Mouse (Mus musculus): ENCODE measurements around the gene Thrb. TPM values are rescaled to one million over a fixed set of nuclear protein-coding genes. Genes with fewer than 3 reads are reported as not detected.

Gene Thrb
- total RNA-seq, 2 experiments from 2014 or later = 78.6 to 85.3 TPM

GRCm38 (mm10) chr14:17751911-17752310, 91.8 kb downstream of the Thrb start:
- DNase-seq (ENCODE audit: low spot score in 2 of 2) = no peak
- intact Hi-C loops (cut with DNase I) = no loop called here

- intact Hi-C loops (cut with DNase I) = no loop called here
- no peak for DNase-seq (ENCODE audit: low spot score in 2 of 2)
Observed at GRCm38 (mm10) chr14:17753429-17753828, 93.4 kb downstream of the Thrb start.

DNA sequence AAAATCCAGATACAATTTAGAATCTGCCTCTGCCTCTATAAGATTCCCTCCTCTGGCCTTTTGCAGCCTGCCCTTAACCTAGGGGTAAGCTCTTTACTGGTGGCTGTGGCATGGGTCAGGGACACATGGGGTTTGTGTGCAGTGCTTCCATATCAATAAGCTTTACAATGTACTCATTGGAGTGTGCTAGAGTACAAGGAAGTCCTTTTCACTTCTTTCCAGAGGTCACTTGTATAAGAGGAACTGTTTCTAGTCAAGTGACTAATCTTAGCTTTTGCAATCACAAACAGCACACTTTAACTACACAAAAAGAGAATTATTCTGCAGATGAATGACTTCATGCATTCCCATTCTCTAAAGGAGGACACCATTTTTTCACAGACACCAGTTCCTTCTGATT, 96.7 kb downstream of the Thrb start:
- intact Hi-C loops (cut with DNase I) = no loop called here
- DNase-seq (ENCODE audit: low spot score in 2 of 2) = no peak

DNA sequence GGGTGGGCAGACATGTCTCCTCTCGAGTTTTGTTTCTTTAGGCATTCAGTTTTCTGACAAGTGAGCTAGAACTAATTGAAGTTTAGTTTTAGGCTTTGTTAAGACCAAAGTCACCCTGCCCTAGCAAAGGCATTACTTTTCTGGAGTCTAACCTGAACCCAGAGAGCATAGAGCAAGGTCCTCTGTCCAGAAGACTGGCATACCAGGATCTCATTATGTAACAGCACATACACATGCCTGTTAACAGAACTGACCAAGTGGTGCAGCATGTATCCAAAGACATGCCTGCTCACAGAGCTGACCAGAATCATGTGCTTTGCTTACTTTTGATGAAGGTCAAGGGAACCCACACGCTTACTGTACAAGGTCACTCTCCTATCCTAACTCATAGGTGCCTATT, 107.9 kb downstream of the Thrb start:
- no peak for DNase-seq (ENCODE audit: low spot score in 2 of 2)
- intact Hi-C loops (cut with DNase I) = no loop called here

- DNase-seq (ENCODE audit: low spot score in 2 of 2) = no peak
- intact Hi-C loops (cut with DNase I) = no loop called here
Observed at GRCm38 (mm10) chr14:17774404-17774803, 114.3 kb downstream of the Thrb start.

GRCm38 (mm10) chr14:17781921-17782320, 121.9 kb downstream of the Thrb start:
- intact Hi-C loops (cut with DNase I) = no loop called here
- no peak for DNase-seq (ENCODE audit: low spot score in 2 of 2)

DNA sequence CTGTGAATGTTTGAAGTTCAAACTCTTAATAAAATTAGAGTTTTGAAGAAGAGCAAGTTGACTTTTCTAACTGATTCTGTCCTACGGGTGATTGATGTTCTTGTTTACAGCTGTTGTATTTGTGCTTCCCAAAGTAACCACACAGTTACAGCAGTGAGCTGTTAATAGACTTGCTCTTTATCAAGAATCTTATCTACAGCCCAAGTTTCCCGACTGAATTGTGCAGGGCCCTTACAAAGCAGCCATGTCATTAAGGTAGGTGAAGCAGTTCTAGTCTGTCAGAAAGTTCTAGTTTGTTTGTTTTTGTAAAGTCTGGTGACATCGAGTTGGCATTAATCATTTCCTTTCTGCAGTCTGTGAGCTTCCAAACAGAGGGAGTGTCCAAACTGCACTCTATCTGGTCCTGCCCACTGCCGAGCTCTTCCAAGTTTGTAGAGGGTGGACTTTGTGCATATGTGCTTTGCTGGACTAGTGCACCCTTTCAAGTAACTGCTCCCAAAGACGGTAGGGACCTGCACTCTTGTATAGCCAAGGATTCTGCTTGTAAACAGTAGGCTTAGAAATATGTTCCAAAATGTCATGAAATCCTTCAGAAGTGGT, 124.2 kb downstream of the Thrb start:
- intact Hi-C loops (cut with DNase I) = no loop called here
- no peak for DNase-seq (ENCODE audit: low spot score in 2 of 2)

GRCm38 (mm10) chr14:17785370-17785769, 125.3 kb downstream of the Thrb start:
- DNase-seq (ENCODE audit: low spot score in 2 of 2) = no peak
- intact Hi-C loops (cut with DNase I) = no loop called here

- no peak for DNase-seq (ENCODE audit: low spot score in 2 of 2)
- intact Hi-C loops (cut with DNase I) = no loop called here
Observed at GRCm38 (mm10) chr14:17786249-17786648, 126.2 kb downstream of the Thrb start.

DNA sequence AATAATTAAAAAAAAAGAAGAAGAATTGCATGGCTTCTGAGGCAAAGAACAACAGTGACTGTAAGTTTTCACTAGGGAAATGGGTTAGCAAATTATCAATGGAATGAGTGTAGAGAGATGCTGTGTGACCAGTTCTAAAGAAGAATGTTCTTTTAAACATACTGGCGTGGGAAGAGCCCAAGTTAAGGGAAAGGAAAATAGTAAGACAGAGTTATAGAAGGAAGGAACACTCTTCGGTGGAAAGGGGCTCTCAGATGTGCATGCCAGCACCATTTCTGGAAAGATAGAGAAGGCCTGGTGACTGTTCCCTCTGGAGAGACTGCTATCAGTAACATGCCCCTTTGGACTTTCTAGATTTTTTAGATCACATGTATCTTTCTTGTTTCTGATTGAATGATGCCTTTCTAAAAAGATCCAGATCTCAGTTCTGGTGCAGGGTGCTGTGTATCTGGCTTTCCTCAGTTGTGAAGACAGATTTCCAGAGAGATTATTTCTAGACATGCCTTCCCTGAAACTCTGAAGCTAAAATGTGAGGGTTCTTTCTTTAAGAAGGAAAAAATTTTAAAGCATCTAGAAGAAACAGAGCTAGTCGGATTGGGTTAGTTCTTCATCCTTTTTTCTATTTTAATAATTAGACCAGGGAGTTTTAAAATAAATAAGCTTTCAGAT, 144.0 kb downstream of the Thrb start:
- intact Hi-C loops (cut with DNase I) = no loop called here
- DNase-seq (ENCODE audit: low spot score in 2 of 2) = peak in 1 of 2 experiments; percentile 50

- DNase-seq (ENCODE audit: low spot score in 2 of 2) = no peak
Observed at GRCm38 (mm10) chr14:17811051-17811450, 151.0 kb downstream of the Thrb start.

GRCm38 (mm10) chr14:17812414-17812813, 152.4 kb downstream of the Thrb start:
- intact Hi-C loops (cut with DNase I) = no loop called here
- DNase-seq (ENCODE audit: low spot score in 2 of 2) = no peak

More at GRCm38 (mm10) chr14:17811051-17811450, 151.0 kb downstream of the Thrb start:
- intact Hi-C loops (cut with DNase I) = no loop called here

DNA sequence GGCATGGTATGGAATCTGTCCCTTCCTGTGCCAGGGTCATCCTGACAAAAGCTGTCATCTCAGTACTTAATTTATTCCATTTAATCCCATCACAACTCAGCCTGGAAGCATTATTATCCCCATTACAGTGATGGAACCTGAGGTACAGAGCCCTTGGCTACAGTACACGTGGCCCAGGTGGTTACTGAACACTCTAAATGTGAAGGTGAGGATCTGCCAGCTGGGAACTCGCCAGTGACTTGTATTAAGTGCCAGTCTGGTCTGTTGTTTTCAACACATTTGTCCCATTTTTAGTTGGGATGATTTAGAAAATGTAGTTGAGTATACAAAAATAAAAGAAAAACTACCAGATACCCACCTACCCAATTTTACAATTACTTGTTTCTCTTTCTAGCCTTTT, 155.0 kb downstream of the Thrb start:
- DNase-seq (ENCODE audit: low spot score in 2 of 2) = no peak

GRCm38 (mm10) chr14:17818086-17818485, 158.0 kb downstream of the Thrb start:
- peak; percentile 55 to 95 for DNase-seq (ENCODE audit: low spot score in 2 of 2)
- intact Hi-C loops (cut with DNase I) = loop anchor here (5.0 kb wide), 1 partner anchor 156 kb away; the partner anchor contains the start of gene Thrb

More for the DNA sequence above, 155.0 kb downstream of the Thrb start:
- intact Hi-C loops (cut with DNase I) = loop anchor here (5.0 kb wide), 1 partner anchor 153 kb away; the partner anchor contains the start of gene Thrb

- no peak for DNase-seq (ENCODE audit: low spot score in 2 of 2)
- intact Hi-C loops (cut with DNase I) = no loop called here
Observed at GRCm38 (mm10) chr14:17822754-17823153, 162.7 kb downstream of the Thrb start.

DNA sequence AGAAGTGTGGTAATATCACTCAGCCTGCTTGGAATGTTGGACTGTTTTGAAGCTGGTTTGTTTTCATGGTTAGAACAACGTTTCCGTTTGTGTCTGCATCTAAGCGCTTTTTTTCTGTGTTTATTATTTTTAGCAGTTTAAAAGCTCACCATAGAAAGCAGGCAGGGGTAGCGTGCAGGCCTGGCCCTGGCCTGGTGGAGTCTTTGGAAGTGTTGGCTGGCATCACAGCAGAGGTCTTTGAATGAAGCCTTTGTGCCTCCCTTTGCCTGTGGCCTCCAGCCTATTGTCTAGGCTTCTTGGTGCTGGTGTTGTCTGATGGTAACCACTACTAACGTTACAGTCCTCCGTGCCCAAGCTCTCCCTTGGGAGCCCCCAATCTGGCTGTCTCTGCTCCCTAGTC, 167.3 kb downstream of the Thrb start:
- intact Hi-C loops (cut with DNase I) = no loop called here
- DNase-seq (ENCODE audit: low spot score in 2 of 2) = no peak

DNA sequence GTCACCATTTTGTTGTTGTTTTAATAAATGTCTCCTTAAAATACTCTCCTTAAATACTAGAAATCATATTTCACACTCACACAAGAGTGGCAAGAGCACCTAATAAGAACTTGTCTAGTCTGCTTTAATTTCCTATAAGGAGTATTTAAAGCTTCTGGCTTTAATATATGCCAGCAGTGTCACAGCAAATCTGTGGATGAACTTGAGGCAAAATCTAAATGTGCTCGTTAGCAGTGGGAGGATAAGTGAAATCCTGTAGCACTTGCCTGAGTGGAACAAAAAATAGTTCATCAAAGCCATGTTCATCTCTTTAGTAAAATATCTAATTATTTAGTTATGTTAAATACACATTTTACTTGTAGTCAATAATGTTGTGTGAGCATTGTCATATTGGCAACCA, 175.7 kb downstream of the Thrb start:
- intact Hi-C loops (cut with DNase I) = no loop called here

DNA sequence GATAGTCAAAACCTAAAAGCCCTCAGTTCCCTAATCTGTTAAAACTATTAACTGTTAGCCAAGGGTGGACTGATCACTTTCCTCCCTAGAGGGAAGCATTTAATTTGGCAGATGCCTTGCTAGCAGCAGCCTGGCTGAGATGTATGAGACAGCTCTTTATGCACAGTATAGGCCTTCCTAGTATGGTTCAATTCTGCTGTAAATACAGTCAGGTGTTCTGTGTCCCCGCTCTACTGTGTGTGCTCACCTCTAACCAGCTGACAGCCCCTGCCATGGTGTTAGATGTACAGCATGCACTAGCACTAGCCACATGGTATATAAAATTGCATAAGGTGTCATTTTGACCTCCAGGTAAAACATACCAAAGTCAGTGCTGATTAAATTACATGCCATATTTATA, 176.7 kb downstream of the Thrb start:
- no peak for DNase-seq (ENCODE audit: low spot score in 2 of 2)
- intact Hi-C loops (cut with DNase I) = no loop called here

More for the DNA sequence above, 175.7 kb downstream of the Thrb start:
- DNase-seq (ENCODE audit: low spot score in 2 of 2) = peak in 1 of 2 experiments; percentile 49

GRCm38 (mm10) chr14:17845003-17845697, 185.1 kb downstream of the Thrb start:
- intact Hi-C loops (cut with DNase I) = no loop called here

DNA sequence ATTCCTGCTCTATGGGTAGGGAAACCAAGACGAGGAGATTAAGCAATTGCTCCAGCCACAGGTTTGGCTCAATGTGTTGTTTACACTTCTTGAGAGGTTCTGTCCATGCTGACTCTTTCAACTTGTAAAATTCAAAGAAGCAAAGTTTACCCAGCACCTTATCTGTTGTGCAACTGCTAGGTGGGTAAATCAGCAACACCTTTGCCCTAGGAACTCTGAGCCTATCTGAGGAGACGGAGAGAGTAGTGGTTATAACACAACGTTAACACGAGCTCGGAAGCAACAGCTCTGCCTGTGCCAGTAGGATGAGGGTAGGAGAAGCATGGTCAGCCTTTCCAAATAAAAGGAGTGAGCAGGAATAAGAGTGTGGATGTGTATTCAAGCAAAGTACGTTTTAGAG, 185.8 kb downstream of the Thrb start:
- DNase-seq (ENCODE audit: low spot score in 2 of 2) = no peak
- intact Hi-C loops (cut with DNase I) = no loop called here

More at GRCm38 (mm10) chr14:17845003-17845697, 185.1 kb downstream of the Thrb start:
- DNase-seq (ENCODE audit: low spot score in 2 of 2) = no peak

- no peak for DNase-seq (ENCODE audit: low spot score in 2 of 2)
- intact Hi-C loops (cut with DNase I) = no loop called here
Observed at GRCm38 (mm10) chr14:17846700-17847099, 186.6 kb downstream of the Thrb start.
